Mouse (Mus musculus): ENCODE measurements at regions not wholly inside any gene's neighbourhood (a gene's known extent, or its start where the extent isn't known, plus 50 kb on each side); places are given as distances from the start of the nearest gene placed in this dataset.
"Not testable (repeated sequence)": the region's sequence is repeated elsewhere in the genome, so short reads cannot be mapped to it uniquely, and the experiment has no call there.

DNA sequence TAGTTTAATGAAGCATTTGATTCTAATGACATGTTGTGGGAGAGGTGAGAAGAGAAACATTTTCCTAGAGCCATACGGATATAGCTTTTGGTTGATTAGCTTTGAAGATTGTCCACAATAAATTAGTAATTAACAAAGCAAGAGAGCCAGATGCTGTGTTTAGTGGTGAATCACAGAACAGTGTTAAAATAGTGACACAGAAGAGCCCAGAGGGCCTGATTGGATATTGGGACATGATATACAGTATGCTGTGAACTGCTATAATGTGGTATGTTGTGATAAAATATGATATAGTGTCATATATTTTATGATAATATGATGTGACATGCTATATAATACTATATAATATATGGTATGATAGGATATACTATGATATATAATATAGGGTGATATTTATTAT is 243.7 kb upstream of the Ngly1 start:
- no peak overlapping the region for H3K4me2 ChIP-seq (replicated peaks)
- 62% methylated on average over 1 of the region's 1 CpGs for WGBS
- H3K27me3 ChIP-seq, result no peaks in the 10 kb centered on the region
- no peaks in the 10 kb centered on the region for H3K9me3 ChIP-seq
- no peak for ATAC-seq (replicated peaks)
- no peaks in the 10 kb centered on the region for H3K36me3 ChIP-seq
- H3K4me3 ChIP-seq, result no peak overlapping the region
- H3K27ac ChIP-seq (replicated peaks), result no peak overlapping the region
- no peak overlapping the region for H3K9ac ChIP-seq (replicated peaks)
- no peaks in the 10 kb centered on the region for H3K4me1 ChIP-seq

DNA sequence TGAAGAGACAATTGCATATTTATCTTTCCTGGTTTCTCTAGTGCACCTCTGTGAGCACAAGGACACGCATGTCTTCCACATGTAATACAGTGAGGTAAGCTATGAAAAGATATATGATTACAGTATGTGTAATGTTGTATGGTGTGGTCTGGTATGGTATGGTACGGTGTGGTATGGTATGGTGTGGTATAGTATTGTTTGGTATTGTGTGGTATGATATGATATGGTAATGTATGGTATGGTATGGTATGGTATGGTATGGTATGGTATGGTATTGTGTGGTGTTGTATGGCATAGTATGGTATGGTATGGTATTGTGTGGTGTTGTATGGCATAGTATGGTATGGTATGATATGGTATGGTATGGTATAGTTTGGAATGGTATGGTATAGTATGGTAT is 242.1 kb upstream of the Ngly1 start:
- Histone ChIP-seq H3K9me3 (no peaks in the 10 kb centered on the region), H3K9ac (replicated peaks) (no peak overlapping the region), H3K27ac (replicated peaks) (no peak overlapping the region), H3K36me3 (no peaks in the 10 kb centered on the region), H3K4me2 (replicated peaks) (no peak overlapping the region), H3K4me1 (no peaks in the 10 kb centered on the region), H3K27me3 (no peaks in the 10 kb centered on the region), H3K4me3 (no peak overlapping the region)
- ATAC-seq (replicated peaks), result no peak
- WGBS, result 93% methylated on average over 2 of the region's 2 CpGs

DNA sequence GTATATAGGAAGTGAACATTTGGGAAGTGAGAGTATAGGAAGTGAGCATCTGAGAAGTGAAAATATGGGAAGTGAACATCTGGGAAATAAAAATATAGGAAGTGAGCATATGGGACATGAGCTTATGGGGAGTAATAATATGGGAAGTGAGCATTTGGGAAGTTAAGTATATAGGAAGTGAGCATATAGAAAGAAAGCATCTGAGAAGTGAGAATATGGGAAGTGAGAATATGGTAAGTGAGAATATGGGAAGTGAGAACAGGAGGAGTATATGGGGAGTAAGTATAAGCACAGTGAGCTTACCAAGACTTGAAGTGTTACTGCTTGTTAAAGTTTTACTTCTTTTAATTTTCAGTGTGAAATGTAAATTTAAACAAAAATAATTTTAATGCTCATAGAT is 239.3 kb upstream of the Ngly1 start:
- ATAC-seq (replicated peaks), result no peak

DNA sequence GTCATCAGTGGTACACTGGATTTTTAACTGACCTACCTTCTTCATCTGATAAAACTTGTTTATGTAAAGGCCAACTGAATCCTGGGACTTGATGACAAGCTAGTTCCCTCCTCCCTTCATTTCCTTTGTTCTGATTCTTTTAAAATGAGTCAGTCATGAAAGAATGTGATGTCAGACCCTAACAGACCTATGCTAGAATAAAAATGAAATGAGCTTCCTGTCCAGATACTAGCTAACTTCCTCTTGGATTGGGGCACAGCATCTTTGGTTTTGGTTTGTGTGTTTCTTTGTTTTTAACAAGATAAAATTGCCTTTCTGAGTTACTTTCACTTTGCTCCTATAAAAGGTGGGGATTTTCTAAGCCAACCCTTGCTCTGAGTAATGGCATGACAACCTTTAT is 225.2 kb upstream of the Ngly1 start:
- Histone ChIP-seq H3K4me1 (no peaks in the 10 kb centered on the region), H3K36me3 (no peaks in the 10 kb centered on the region), H3K27me3 (no peaks in the 10 kb centered on the region), H3K4me2 (replicated peaks) (no peak overlapping the region), H3K9me3 (no peaks in the 10 kb centered on the region), H3K27ac (replicated peaks) (no peak overlapping the region), H3K4me3 (no peak overlapping the region), H3K9ac (replicated peaks) (no peak overlapping the region)
- no peak for ATAC-seq (replicated peaks)

More for the DNA sequence above, 239.3 kb upstream of the Ngly1 start:
- H3K36me3 ChIP-seq, result no peaks in the 10 kb centered on the region
- H3K27me3 ChIP-seq, result no peaks in the 10 kb centered on the region
- no peak overlapping the region for H3K9ac ChIP-seq (replicated peaks)
- no peaks in the 10 kb centered on the region for H3K4me1 ChIP-seq
- H3K9me3 ChIP-seq, result no peaks in the 10 kb centered on the region
- no peak overlapping the region for H3K27ac ChIP-seq (replicated peaks)
- no peak overlapping the region for H3K4me3 ChIP-seq
- H3K4me2 ChIP-seq (replicated peaks), result no peak overlapping the region

DNA sequence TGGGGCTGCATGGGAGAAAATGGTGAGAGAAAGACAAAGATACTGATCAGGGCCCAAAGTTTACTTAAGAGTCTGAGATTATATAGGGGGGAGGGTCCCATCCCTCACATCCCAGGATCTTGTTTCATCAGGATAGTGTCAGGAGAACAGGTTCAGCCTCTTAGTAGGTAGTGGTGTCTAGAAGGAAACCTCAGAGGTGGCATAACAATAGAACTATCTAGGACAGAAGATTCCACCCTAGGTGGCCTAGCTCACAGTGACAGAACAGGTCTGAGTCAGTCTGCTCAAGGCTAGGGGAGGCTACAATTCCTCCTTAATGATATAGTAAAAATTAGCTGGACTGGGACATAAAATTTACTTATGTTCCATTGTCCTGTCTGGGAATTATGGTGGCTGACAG is 211.3 kb upstream of the Ngly1 start:
- Histone ChIP-seq H3K27me3 (no peaks in the 10 kb centered on the region), H3K36me3 (no peaks in the 10 kb centered on the region), H3K4me2 (replicated peaks) (no peak overlapping the region), H3K9me3 (no peaks in the 10 kb centered on the region), H3K4me1 (no peaks in the 10 kb centered on the region), H3K27ac (replicated peaks) (no peak overlapping the region), H3K9ac (replicated peaks) (no peak overlapping the region), H3K4me3 (no peak overlapping the region)
- no peak for ATAC-seq (replicated peaks)

DNA sequence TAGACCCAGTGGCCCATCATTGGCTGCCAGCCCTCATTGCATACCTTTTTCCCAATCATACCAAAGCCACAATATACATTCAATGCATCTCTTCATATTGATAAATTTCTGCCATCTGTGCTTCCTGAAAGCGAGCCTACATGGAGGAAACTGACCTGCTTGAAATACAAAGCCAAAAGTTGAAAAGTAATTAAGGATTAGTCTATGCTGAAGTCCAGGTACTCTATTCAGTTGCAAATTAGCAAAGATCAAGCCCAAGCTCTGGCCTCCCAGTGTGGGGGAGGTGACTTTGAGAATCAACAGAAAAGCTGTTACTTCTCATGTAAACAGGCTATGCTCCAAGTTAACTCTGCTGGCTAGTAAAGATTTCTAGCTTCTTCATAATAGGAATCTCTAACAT is 210.7 kb upstream of the Ngly1 start:
- no peaks in the 10 kb centered on the region for H3K4me1 ChIP-seq
- no peak overlapping the region for H3K4me2 ChIP-seq (replicated peaks)
- H3K4me3 ChIP-seq, result no peak overlapping the region
- no peak overlapping the region for H3K27ac ChIP-seq (replicated peaks)
- no peak overlapping the region for H3K9ac ChIP-seq (replicated peaks)
- ATAC-seq (replicated peaks), result no peak
- H3K36me3 ChIP-seq, result no peaks in the 10 kb centered on the region
- no peaks in the 10 kb centered on the region for H3K27me3 ChIP-seq
- no peaks in the 10 kb centered on the region for H3K9me3 ChIP-seq
- WGBS, result 37% methylated on average over 1 of the region's 1 CpGs

DNA sequence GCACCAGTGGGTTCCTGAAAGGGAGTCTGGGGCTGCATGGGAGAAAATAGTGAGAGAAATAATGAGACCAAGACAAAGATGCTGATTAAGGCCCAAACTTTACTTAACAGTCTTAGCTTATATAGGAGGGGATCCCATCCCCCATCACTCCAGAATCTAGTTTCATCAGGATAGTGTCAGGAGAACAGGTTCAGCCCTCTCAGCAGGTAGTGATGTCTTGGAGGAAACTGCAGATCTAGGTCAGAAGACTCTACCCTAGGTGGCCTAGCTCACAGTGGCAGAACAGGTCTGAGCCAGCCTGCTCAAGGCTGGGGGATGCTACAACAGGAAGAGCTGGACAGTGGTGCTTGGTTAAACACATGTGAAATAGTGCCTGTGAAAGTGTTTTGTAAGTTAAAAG is 204.6 kb upstream of the Ngly1 start:
- H3K4me2 ChIP-seq (replicated peaks), result no peak overlapping the region
- H3K36me3 ChIP-seq, result no peaks in the 10 kb centered on the region
- no peak overlapping the region for H3K4me3 ChIP-seq
- no peaks in the 10 kb centered on the region for H3K27me3 ChIP-seq
- H3K27ac ChIP-seq (replicated peaks), result no peak overlapping the region
- H3K9ac ChIP-seq (replicated peaks), result no peak overlapping the region
- ATAC-seq (replicated peaks), result no peak
- no peaks in the 10 kb centered on the region for H3K4me1 ChIP-seq
- H3K9me3 ChIP-seq, result no peaks in the 10 kb centered on the region

DNA sequence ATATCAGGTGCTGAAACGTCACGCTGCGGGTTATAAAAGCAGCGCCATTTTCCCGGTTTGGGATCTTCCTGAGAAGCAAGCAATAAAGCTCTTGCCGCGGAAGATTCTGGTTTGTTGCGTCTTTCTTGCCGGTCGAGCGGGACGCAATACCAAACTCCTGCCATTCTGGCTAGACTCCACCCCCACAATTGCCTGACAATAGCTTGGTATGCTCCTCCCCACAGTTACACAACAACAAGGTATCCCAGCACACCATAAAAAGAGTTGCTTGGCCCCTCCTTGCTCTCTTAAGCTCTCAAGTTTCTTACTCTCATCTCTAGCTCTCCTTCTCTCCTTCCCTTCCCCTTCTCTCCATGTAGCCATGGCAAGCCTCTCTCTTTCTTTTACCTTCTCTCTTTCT is 176.5 kb upstream of the Ngly1 start:
- 95% methylated on average over 7 of the region's 12 CpGs for WGBS

DNA sequence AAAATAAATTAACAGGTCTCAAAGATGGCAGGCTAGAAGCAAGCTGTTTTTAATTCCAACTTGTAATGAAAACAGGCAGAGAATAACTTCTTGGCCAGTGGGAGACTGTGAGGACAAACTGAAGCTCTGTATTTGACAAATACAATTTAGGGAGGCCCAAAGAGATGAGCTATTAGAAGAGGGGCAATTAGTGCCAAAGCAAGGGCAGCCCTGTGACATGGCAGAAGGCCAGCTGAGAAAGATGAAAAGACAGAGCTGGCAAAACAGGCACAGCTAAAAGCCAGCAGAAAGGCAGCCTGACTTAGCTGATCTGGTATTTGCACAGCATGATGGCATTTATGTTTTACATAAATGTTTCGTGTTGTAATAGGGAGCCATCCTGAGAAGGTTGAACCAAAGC is 175.0 kb upstream of the Ngly1 start:
- WGBS, result 30% methylated on average over 1 of the region's 1 CpGs
- Histone ChIP-seq H3K27ac (replicated peaks) (no peak overlapping the region), H3K4me3 (no peak overlapping the region), H3K4me2 (replicated peaks) (no peak overlapping the region), H3K4me1 (peaks cover 4% of the 10 kb centered on the region), H3K27me3 (no peaks in the 10 kb centered on the region), H3K9me3 (no peaks in the 10 kb centered on the region), H3K9ac (replicated peaks) (no peak overlapping the region), H3K36me3 (no peaks in the 10 kb centered on the region)
- ATAC-seq (replicated peaks), result peak; percentile 67; the same call in 1 of the 2 replicates

More for the DNA sequence above, 176.5 kb upstream of the Ngly1 start:
- H3K4me3 ChIP-seq; H3K27ac ChIP-seq (replicated peaks); H3K4me1 ChIP-seq; H3K9ac ChIP-seq (replicated peaks); H3K9me3 ChIP-seq; H3K4me2 ChIP-seq (replicated peaks); ATAC-seq (replicated peaks); H3K36me3 ChIP-seq; H3K27me3 ChIP-seq: not testable (repeated sequence)

DNA sequence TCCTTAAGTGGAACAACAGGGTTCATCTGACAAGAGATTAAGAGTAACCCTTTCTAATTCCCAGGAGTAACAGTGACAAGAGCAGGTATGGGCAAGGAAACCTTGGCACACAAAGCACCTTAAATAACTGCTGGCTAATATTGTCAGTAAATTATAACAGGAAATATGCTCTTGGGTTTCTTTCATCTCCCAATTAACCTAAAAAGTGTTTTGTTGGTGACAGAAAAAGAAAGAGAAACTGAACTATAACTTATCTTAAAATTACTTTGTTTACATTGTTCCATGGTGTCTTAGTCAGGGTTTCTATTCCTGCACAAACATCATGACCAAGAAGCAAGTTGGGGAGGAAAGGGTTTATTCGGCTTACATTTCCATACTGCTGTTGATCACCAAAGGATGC is 170.0 kb upstream of the Ngly1 start:
- Histone ChIP-seq H3K4me1 (peaks cover 2% of the 10 kb centered on the region), H3K9ac (replicated peaks) (no peak overlapping the region), H3K36me3 (no peaks in the 10 kb centered on the region), H3K27ac (replicated peaks) (no peak overlapping the region), H3K4me2 (replicated peaks) (no peak overlapping the region), H3K4me3 (no peak overlapping the region), H3K27me3 (no peaks in the 10 kb centered on the region), H3K9me3 (no peaks in the 10 kb centered on the region)
- ATAC-seq (replicated peaks), result no peak
- 89% methylated on average over 1 of the region's 1 CpGs for WGBS

DNA sequence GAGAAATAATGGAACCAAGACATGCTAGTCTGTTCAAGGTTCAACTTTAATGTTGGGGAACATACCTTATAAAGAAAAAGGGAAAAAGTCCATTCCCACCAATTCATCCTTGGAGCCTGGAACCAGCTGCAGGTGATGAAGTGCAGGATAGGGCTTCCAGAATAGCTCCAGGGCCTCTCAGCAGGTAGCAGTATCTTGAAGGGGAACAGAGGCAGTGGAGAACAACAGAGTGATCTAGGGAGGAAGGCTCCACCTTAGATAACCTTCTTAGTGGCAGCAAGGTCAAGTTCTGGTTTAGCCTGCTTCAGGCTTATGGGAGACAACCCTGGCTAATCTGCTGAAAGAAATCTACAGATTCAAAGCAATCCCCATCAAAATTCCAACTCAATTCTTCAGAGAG is 161.8 kb upstream of the Ngly1 start:
- H3K4me2 ChIP-seq (replicated peaks); H3K27me3 ChIP-seq; H3K4me1 ChIP-seq; H3K4me3 ChIP-seq; ATAC-seq (replicated peaks); H3K9ac ChIP-seq (replicated peaks); H3K27ac ChIP-seq (replicated peaks); H3K9me3 ChIP-seq; H3K36me3 ChIP-seq: not testable (repeated sequence)

DNA sequence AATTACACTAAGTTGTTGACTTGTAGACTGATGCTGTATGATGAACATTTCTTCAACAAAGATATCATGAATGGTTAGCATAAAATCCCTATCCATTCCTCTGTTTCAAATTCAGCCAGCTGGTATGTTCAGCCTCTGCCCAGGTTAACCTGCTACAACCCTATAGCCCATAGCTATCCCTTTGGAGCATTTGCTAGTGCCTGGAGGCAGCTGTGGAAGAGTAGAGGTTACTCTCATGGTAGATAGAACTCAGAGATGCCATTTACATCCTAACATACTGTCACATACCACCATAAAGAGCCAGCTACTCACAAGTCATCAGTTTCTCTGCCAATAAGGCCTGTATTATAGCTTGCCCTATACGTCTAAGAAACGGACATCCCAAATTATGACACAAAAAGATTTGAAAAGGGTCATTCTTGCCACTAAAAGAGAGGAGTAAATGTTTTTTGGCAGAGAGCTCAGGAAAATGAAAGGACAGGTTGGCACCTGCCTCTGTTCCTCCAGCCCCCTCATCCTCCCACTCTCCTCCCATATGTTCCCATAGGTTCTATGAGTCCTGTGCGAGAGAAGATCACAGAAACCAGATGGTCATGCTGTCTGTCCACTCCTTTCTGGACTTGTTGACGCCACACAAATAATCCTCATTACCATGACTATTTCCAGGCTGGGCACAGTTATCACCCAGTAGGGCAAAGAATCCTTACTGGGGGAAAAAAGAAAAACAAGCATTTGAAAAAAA is 156.5 kb upstream of the Ngly1 start:
- no peak for ATAC-seq (replicated peaks)
- Histone ChIP-seq H3K27me3 (no peaks in the 10 kb centered on the region), H3K9ac (replicated peaks) (no peak overlapping the region), H3K4me3 (no peak overlapping the region), H3K36me3 (no peaks in the 10 kb centered on the region), H3K4me2 (replicated peaks) (no peak overlapping the region), H3K4me1 (no peaks in the 10 kb centered on the region), H3K9me3 (no peaks in the 10 kb centered on the region), H3K27ac (replicated peaks) (no peak overlapping the region)
- 88% methylated on average over 4 of the region's 4 CpGs for WGBS

DNA sequence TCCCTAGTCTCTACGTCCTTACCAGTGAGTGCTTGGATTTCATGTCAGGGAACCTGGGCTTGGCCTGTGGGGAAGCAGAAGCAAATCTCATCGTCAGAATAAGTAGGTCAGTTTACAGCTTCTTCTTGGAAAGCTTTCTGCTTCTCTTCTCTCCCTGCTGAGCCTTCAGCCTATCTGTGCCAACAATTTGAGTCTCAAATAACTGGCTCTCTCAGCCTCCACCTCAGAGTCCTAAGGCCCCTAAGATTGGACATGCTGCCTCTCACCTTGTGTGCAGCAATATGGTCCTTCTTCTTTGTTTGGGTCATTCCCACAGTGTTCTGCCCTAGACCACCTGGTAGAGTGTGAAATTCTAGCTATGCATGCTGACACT is 156.0 kb upstream of the Ngly1 start:
- Histone ChIP-seq H3K4me3 (no peak overlapping the region), H3K27ac (replicated peaks) (no peak overlapping the region), H3K27me3 (no peaks in the 10 kb centered on the region), H3K9me3 (no peaks in the 10 kb centered on the region), H3K9ac (replicated peaks) (no peak overlapping the region), H3K4me2 (replicated peaks) (no peak overlapping the region), H3K36me3 (no peaks in the 10 kb centered on the region), H3K4me1 (no peaks in the 10 kb centered on the region)
- WGBS, result 60% methylated on average over 2 of the region's 2 CpGs
- no peak for ATAC-seq (replicated peaks)
